Mouse (Mus musculus): ENCODE data around the gene Tmem98.

DNA sequence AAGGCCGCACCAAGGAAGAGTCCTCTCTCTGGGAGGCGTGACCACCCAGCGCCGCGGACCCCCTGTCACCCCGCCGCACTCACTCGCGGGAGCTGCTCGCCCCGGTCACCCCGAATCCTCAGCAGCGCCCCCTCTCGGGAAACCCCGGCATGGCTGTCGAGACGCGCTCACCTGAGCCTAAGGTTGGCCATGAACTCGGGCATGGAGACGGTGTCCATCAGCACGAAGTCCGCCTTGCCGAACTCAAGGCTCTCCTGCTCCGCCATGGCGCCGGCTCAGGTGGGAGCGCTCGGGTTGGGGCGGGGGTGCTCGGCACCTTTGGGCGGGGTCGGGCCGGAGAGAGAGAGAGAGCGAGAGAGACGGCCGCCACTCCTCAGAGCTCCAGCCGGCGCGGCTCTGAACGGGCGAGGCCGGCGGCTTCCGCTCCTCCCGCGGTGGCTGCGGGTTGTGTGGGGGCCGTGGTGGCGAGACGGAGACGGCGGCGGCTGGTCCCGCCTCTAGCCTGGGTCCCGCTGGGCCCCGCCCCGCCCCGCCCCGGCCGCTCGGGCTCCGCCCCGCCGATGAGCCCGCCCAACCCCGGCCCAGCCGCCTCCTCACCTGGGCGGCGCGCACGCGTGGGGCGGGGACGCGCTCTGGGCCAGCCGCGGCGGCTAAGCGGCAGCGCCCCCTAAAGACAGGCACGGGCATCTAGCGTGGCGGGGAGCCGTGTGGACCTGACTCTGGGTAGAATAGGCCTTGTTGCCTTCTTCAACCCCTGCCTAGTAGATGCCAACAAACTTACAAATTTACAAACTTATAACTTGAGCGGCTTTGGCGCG, 30.2 kb upstream of the Tmem98 start, which contains the start of gene Myo1d:
- TF ChIP-seq POLR2A (IDR thresholded peaks at IDR 0.05; ENCODE audit: control insufficient read depth, extremely low read depth, insufficient read depth, low read length, poor library complexity): 0 out of 2 replicates have a peak, but pooled peaks have one; percentile 21
- TF ChIP-seq CTCF (IDR thresholded peaks at IDR 0.05; ENCODE audit: borderline replicate concordance, control insufficient read depth, extremely low read depth, insufficient read depth, low read length, poor library complexity): peak; percentile 77; the same call in 1 of the 2 replicates
